Mouse (Mus musculus) frontal cortex, postnatal 25 days (tissue): ENCODE results near the gene Elane.
"Not testable (repeated sequence)": the region's sequence is repeated elsewhere in the genome, so short reads cannot be mapped to it uniquely, and the experiment has no call there.

ENCODE experiments used
- DNase-seq, 2 experiments: peaks; one replicate each; pipeline ENCODE4 v3.0.0; 2022; ENCODE audit warnings: low spot score in 2 of 2

Gene Elane

DNA sequence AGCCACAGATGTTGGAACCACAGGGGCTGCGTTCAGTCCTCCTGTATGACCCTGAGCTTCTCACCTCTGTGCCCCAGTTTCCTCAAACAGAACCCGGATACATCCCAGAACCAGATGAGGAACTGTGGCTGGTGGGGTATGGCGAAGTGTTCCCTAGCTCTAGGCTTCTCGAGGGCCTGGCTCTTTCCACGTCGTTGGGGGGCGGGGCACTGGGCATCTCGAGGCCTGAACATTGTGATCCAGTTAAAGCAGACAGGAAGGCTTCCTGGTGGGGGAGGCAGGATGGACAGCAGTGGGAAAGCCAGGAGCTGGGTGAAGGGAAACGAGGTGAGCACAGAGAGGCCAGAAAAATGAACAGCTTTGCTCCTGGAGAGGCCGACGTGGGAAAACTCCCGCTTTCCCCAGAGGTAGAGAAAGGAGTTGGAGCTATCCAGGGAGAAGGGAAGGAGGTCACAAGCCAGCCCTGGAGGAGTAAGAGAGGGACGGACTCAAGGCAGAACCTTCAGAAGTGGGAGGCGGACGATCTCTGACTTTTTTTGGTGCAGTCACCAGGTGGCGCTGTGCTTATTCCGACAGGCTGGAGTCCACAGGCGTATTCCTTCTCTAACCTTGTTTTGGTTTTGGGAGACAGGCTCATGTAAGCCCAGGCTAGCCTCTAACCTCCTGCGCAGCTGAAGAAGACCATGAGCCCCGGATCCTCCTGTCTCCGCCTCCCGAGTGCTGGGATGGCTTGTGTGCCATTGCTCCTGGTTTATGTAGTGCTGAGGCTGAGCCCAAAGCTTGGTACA is 2.6 kb upstream of the Elane start:
- DNase-seq, result peak; percentile 64 to 72

DNA sequence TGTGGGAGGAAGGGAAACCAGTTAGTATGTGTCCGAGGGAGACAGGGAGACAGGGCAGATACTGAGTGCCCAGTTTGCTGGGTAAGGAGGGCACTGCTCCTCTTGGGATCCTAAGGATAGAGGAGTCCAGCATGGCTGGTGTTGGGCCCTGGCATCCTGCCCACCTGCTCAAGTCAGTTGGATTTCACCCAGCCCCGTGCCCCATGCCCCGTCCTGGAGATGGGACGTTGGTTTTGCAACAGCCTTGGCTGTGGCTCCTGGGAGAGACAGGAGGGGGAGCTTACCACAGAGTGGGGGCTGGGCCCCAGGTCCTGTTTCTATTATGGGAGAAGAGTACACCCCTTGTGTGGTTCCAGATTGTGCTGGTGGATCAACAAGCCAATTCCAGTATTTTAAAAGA is 1.6 kb upstream of the Elane start:
- no peak for DNase-seq

DNA sequence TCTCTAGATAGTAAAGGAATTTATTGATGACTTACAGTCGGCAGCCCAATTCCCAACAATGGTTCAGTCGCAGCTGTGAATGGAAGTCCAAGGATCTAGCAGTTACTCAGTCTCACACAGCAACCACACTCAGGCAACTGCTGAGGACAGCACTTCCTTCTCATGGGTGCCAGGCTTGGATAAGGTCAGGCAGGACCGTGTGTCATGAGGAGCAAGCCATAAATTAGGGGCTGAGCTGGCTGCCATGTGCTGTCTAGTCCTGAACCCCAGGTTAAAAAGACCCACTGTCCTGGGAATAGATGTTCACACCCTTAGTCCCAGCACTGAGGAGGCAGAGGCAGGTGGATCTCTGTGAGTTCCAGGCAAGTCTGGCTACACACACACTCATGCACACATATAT is 1.1 kb upstream of the Elane start:
- not testable (repeated sequence) for DNase-seq

DNA sequence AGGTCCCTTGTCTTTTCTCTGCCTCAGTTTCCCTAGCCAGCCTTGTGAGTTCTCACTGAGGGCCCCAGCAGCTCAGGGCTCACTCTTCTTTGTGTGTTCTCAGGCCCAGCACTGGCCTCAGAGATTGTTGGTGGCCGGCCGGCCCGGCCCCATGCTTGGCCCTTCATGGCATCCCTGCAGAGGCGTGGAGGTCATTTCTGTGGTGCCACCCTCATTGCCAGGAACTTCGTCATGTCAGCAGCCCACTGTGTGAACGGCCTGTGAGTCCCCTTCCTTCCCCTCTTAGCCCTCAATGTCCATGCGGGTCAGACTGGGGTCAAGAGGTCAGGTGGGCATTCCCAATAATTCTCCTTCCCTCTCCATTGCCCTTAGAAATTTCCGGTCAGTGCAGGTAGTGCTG is 564 bp downstream of the Elane start:
- no peak for DNase-seq

DNA sequence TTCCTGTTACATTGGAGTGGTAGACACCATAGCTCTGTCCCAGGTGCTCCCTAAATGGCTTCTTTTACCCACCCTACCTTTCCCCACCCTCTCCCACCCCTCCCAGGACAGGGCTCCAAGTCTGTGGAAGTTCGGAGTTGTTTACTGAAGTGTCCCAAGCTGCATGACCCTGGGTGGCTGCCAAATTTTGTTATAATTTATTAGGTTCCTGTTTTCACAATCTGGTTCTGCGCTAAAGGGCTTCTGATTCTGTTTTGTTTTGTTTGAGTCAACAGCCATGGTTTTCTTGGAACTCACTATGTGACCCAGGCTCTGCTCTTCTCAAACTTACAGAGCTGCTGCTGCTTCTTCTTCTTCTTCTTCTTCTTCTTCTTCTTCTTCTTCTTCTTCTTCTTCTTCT is 3.3 kb downstream of the Elane start:
- DNase-seq, result no peak

DNA sequence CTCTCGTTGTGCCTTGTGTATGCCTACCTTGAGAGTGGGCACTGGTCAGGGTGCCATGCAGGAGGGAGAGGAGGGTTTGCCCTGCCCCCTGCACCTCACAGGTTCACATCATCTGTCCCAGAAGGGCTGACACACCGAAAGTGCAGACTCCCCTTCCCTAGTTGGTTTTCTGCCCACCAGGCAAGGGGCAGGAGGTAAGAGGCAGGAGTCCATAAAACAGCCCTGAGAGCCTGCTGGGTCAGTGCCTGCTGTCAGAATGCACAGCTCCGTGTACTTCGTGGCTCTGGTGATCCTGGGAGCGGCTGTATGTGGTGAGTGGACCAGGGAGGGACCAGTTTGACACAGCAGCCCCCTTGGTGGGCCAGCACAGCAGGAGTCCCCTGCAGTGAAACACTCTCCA is 4.6 kb downstream of the Elane start, which contains the start of gene Cfd:
Gene Cfd (plus strand): TSS at position 184 of the 400 bp plus-strand sequence.
- no peak for DNase-seq

DNA sequence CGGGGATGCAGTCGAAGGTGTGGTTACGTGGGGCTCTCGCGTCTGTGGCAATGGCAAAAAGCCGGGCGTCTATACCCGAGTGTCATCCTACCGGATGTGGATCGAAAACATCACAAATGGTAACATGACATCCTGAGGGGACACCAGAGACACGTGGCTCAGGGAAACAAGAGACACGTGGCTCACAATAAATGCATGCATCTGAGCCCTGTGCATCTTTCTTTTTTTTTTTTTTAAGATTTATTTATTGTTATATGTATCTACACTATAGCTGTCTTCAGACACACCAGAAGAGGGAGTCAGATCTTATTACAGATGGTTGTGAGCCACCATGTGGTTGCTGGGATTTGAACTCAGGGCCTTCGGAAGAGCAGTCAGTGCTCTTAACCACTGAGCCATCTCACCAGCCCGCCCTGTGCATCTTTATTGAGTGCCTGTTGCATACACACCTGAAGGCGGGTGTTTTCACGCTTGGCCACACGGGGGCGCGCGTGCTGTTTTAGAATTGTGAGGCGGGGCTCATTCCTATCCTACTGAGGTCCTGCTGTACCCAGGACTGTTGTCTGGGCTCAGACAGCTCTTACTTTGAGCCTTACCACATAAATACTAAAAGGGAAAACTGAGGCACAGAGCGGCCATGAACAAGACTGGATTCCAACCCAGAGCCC is 6.5 kb downstream of the Elane start:
- peak; percentile 60 to 67 for DNase-seq

DNA sequence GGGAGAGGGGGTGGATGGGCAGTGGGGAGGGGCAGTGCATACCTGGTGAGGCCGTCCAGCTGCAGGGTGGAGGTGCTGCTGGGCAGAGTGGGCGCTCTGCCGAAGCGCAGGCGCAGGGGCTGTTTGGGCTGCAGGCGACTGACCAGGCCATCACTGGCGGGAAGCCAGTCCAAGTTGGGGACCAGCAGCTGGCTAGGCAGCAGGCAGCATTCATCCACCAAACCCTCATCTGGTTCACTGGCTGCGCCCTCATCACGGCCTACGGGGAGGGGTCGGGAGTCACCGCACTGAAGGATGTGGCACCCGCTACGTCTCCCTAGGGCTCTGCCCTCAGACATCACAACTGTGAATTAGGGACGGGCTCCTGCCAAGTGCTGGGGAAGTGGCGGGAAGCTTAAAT is 10.3 kb downstream of the Elane start:
- DNase-seq, result no peak

DNA sequence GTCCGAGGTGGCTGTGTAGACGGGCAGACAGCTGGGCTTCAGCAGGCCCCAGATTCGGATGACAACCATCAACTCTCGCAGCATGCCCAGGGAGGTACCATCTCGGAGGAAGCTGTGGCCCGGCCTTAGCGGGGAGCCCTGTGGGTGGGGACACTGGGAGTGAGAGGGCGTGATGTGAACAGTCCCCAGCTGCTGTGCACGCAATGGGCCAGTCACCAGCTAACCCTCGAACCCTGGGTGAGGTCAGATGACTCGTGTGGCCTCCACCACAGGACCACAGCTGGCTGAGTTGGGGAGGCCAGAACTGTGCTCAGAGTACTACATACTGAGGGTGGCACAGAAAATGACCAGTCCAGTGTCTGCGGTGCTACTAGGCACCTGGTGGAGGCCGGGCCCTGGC is 10.8 kb downstream of the Elane start:
- no peak for DNase-seq

DNA sequence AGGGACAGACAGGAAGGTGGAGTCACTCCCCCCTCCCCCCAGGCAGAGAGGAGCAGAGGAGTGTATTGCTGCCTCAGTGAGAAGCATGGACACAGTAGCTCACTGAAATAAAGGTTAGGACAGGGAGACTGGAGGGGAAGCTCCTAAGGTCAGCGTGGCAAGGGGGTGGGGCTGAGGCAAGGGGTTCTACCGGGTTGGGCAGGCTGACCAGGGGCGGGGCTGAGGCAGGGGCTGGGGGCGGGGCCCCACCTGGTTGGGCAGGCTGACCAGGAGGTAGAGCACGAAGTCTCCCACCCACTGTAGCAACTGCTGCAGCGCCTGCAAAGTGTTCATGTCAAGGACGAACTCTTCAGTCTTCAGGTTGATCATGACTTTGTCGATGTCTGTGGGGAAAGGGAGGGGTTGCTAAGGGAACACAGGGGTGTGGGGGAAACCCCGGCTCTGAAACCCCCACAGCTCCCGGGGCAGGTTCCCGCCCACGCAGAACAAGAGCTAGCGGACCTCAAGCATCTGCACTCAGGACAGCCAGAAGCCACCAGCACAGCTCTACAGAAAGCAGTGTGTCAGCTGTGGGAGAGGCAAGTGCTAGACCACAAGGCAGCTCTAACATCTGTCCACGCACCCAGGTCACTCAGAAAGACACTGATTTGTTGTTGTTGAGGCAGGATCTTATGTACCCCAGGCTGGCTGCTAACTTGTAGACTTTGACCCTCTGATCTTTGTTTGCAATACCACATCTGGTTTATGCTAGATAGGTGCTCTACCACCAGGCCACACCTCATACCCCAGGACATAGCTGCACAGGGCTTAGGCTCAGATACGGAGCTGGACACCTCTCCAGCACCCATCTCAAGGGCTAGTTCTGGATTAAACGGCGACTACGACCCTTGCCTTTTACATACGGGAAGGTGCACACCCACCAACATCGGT is 11.5 kb downstream of the Elane start:
- no peak for DNase-seq

DNA sequence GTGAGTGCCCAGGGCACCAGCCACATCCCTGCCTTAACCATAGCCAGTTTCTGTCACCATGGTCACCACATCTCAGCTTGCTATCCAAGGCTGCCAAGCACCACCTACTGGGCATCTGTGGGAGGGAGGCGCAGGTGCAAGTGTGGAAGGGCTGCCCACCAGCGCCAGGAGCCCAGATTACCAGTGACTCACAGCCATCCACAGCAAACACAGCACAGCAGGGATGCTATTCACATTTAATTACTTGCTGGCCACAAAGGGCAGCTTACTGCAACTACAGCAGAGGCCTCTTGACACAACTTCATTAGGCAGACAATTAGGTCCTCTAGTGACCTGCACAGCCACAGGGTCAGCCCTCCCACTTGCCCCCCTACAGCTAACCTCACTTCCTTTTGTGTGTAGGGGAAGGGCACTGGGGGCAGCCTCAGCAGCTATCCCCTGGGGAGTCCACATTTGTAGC is 14.9 kb downstream of the Elane start:
- peak; percentile 48 to 65 for DNase-seq

DNA sequence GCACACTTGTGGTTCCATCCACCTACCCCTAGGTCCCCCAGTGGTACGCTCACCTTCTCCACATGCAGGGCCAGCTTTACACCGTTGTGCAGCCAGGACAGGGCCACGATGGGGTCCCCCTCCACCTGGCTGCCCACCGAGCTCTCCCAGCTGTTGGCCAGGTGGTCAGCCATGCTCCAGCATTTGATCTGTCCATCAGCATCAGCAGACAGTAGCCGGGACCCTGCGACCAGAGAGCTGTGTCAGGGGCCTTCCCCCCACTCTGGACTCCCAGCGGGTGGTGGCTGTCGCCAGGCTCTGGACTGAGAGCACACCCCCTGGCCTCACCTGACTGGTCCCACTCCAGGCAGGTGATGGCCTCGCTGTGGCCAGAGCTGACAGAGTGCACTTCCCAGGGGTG is 20.7 kb downstream of the Elane start:
- no peak for DNase-seq

DNA sequence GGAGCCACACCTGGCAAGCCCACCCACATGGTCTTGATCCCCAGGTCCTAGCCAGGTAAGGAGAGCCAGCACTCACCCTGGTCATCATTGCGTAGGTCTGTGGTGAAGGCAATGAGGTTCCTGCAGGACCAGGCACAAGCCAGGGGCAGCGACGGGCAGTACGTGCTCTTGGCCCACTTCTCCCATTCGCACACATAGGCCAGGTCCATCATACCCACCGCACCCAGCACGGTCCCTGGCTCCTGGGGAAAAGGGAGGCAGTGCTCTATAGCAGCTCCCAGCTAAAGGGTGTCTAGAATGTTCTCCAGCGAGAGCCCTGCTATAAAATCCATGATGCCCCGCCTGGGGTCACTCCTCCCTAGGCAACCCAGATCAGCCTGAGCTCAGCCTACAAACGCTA is 21.4 kb downstream of the Elane start:
- no peak for DNase-seq

DNA sequence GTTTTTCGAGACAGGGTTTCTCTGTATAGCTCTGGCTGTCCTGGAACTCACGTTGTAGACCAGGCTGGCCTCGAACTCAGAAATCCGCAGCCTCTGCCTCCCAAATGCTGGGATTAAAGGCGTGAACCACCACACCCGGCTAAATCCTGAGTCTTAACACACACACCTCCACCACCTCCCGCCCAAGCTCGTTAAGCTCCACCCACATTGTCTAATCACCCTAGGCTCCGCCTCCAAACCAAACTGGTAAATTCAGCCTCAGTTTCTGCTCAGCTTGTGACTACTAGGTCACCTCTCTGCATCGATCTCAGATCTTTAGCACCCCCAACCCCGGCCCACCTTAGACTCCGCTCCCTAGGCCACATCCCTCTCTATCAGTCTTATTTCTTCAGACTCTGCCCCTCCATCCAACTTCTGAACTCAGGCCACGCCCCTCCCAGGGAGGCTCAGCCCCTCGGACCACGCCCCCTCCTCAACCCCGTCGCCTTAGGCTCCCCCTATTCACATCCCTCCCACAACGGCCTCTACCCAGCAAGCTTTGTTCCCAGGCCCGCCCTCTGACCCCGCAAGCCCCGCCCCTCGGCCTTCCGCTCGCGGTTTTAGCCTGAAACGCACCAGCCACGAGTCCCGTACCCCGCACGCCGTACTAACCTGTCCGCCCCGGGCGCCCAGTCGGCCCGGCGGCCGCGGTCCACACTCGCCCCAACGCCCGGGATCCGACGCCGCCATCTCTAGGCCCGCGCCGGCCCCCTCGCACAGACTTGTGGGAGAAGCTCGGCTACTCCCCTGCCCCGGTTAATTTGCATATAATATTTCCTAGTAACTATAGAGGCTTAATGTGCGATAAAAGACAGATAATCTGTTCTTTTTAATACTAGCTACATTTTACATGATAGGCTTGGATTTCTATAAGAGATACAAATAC is 22.4 kb downstream of the Elane start, which contains the start of gene Med16:
Gene Med16 (minus strand): TSS at position 757 of the 925 bp plus-strand sequence.
- DNase-seq, result peak; percentile 89 to 93

DNA sequence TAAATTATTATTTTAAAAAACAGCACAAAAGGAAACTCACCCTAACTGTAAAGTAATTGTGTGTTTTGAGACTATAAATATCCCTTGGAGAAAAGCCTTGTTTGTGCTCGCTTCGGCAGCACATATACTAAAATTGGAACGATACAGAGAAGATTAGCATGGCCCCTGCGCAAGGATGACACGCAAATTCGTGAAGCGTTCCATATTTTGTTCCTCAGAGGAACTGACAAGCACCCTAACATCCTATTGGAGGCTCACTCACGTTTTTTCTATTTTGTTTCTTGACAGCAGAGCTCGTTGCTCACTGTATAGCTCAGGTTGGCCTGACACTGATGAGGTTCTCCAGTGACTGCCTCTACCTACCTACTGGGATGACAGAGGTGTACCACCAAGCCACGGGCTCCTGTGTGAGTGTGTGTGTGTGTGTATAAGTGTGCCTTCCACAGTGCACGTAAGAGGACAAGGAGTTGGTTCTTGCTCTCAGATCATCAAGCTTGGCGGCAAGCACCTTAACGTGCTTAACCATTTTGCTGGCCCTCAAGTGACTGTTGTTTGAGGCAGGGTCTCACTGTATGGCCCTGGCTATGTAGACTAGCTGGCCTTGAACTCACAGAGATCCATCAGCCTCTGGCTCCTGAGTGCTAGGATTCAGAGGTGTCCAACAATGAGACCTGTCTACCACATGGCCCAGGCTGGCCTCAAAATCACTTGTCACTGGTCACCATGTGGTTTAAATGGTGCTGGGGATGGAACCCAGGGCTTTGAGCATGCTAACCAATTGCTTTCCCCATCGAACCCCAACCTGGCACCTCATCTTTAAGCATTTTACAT is 23.3 kb downstream of the Elane start:
- DNase-seq, result no peak

DNA sequence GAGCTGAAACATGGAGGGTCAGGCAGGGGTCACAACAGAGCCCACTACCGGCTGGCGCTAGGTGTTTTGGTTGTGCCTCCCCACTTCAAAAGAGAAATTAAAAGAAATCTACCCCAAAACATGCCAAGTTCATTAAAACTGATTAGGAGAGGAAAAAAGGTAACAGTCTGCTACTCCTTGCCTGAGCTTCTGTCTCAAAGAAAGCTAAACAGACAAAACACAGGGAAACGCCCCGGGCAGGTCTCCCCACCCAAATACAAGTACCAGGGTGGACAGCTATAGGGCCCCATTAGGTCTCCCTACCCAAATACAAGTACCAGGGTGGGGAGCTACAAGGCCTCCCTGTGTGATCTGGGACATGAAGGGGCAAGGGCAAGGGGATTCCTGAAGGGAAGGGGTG is 24.5 kb downstream of the Elane start, which contains the start of gene Gm26602:
Gene Gm26602 (plus strand): TSS at position 301 of the 400 bp plus-strand sequence.
- DNase-seq, result no peak

DNA sequence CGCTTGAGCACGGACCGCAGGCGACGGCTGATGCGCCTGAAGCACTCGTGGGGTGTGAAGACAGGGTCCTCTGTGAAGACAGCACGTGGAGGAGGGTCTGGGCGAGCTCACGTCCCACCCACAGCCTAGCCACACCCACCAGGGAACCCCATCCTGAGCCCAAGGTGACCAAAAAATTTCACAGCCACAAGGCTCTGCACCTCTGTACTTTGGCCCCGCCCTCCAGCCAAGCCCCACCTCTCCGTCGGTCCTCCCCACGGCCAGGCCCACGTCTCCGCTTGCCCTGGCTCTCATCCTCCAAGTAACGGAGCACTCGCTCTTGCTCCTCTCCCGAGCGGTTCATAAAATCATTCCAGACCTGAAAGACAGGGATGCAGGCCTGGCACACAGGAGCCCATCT is 26.4 kb downstream of the Elane start:
- no peak for DNase-seq

DNA sequence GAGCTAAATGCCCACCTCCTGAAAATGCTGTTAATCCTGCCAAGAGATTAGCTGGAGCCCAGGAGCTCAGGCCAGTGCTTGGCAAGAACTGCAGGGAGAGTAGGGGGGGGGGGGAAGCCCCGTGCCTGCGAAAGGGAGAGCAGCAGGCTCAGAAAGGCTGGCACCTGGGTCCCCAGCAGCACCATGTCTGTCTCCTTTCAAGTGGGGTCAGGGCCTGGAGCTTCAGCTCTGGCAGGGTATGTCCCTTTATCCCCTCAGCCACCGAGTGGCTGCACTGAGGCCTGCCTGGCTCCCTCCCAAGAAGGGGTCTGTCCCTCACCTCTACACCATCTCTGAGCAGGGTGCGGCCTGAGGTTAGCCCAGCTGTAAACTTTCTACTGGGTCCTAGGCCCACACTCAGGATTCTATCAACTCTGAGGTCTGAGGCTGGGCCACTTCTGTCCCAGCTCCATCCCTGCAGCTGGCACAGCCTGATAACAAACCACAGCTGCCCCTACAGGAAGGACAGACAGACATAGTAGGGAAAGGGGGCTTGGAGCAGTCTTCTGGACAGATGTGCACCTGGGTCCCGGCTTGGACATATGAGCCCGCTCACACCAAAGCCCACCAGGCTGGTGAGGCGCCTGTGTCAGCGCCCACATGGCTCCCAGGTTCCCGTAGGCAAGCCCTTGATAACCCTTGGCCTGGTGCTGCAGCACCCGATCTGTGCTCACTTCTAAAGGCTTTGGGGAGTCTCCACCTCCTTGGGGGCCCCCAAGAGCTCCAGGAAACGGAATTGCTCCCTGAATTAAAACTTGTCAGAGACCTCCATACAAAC is 28.3 kb downstream of the Elane start:
- no peak for DNase-seq

DNA sequence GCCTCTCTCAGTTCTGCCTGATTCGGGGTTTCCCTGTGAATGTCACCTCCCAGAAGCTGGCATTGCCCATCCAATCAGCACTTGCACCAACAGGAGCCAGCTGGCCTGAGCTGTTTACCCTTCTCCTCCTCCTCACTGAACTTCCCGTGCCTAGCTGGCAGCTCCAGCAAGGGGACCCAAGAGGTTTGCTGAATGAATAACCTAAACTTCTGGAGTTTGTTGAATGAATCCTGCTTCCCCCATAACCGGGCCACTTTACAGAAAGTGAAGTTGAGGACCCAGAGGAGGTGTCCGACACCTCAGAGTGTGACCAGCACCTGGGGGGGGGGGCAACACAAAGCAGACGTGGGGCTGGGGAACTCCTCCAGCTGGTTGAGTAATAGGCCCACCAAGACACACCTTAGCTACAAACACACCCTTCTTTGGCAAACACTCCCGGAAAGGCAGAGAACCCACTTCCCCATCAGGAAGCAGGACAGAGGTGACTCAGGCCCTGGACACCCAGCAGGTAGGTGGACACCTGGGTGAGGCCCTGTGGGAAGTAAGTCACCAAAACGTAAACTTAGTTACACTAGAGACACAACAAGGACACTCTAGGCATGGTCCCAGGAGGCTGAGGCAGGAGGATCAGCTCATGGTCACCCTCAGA is 29.0 kb downstream of the Elane start:
- DNase-seq, result no peak
